Mouse (Mus musculus): Measurements from ENCODE around the gene Ppp1r9a. TPM values are rescaled to one million over a fixed set of nuclear protein-coding genes. Genes with fewer than 3 reads are reported as not detected.

The Ppp1r9a gene
- polyA plus RNA-seq, 1 experiment from 2014 or later: 25.2 TPM

GRCm38 (mm10) chr6:5109925-5110714 is 207.4 kb downstream of the Ppp1r9a start:
- TF ChIP-seq CTCF (IDR thresholded peaks at IDR 0.05; ENCODE audit: low read depth): peak; percentile 99
- Histone ChIP-seq H3K9me3 (ENCODE audit: low read depth, low read length) (no peaks in the 10 kb centered on the region), H3K4me3 (ENCODE audit: low read depth, low read length) (peak overlapping the region; percentile 27), H3K36me3 (ENCODE audit: insufficient read depth) (no peaks in the 10 kb centered on the region), H3K27me3 (ENCODE audit: insufficient read depth, low read length) (no peaks in the 10 kb centered on the region), H3K4me2 (peak overlapping the region; percentile 60), H3K9ac (no peak overlapping the region), H3K27ac (ENCODE audit: low read depth) (no peak overlapping the region), H3K4me1 (ENCODE audit: insufficient read depth) (peaks cover 14% of the 10 kb centered on the region)
- ATAC-seq (ENCODE audit: insufficient read depth) (peak; percentile 95), DNase-seq (peak; percentile 96)
- 7% methylated on average over 18 of the region's 18 CpGs for WGBS

- peaks cover 14% of the 10 kb centered on the region for H3K4me1 ChIP-seq (ENCODE audit: insufficient read depth)
- WGBS: 23% methylated on average over 3 of the region's 3 CpGs
- no peak overlapping the region for H3K27ac ChIP-seq (ENCODE audit: low read depth)
- DNase-seq (no peak), ATAC-seq (ENCODE audit: insufficient read depth) (no peak)
- no peak overlapping the region for H3K9ac ChIP-seq
- 0 out of 2 replicates have a peak, but pooled peaks cover under 1% of the 10 kb centered on the region for H3K36me3 ChIP-seq (ENCODE audit: insufficient read depth)
- no peak overlapping the region for H3K4me2 ChIP-seq
- TF ChIP-seq CTCF (IDR thresholded peaks at IDR 0.05; ENCODE audit: low read depth): no peak
- H3K9me3 ChIP-seq (ENCODE audit: low read depth, low read length): no peaks in the 10 kb centered on the region
- H3K27me3 ChIP-seq (ENCODE audit: insufficient read depth, low read length): no peaks in the 10 kb centered on the region
- H3K4me3 ChIP-seq (ENCODE audit: low read depth, low read length): no peak overlapping the region
These were observed 208.0 kb downstream of the Ppp1r9a start for GRCm38 (mm10) chr6:5110715-5111048.

DNA sequence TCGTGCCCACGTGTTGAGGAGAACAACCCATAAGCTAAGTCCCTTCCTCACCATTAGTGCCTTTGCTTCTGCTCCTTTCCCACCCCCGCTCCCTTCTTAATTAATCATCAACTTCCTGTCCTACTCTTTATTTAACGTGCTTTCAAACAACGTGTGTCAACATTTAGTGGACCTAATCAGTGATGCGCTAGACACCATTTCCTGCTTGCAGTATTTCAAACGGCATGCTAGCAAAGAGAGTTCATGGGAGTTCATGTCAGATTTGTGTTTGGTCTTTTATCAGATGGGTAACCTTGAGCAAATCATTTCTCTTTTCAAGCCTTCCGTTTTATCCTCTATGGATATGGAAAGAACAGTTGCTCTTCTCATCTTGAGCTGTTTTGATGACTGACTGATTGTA is 210.4 kb downstream of the Ppp1r9a start:
- peak; percentile 49 for DNase-seq
- TF ChIP-seq CTCF (IDR thresholded peaks at IDR 0.05; ENCODE audit: low read depth): no peak

GRCm38 (mm10) chr6:5113734-5114133 is 211.0 kb downstream of the Ppp1r9a start:
- peaks cover 14% of the 10 kb centered on the region for H3K4me1 ChIP-seq (ENCODE audit: insufficient read depth)
- DNase-seq (peak; percentile 21), ATAC-seq (ENCODE audit: insufficient read depth) (peak; percentile 37; the same call in 1 of the 2 replicates)
- WGBS: 26% methylated on average over 5 of the region's 5 CpGs
- H3K27ac ChIP-seq (ENCODE audit: low read depth): peak overlapping the region; percentile 12; the same call in 1 of the 2 replicates
- H3K9ac ChIP-seq: no peak overlapping the region
- H3K27me3 ChIP-seq (ENCODE audit: insufficient read depth, low read length): no peaks in the 10 kb centered on the region
- H3K4me3 ChIP-seq (ENCODE audit: low read depth, low read length): no peak overlapping the region
- H3K4me2 ChIP-seq: no peak overlapping the region
- no peak for TF ChIP-seq CTCF (IDR thresholded peaks at IDR 0.05; ENCODE audit: low read depth)
- no peaks in the 10 kb centered on the region for H3K9me3 ChIP-seq (ENCODE audit: low read depth, low read length)
- H3K36me3 ChIP-seq (ENCODE audit: insufficient read depth): 0 out of 2 replicates have a peak, but pooled peaks cover 6% of the 10 kb centered on the region

More for the DNA sequence above, 210.4 kb downstream of the Ppp1r9a start:
- H3K4me3 ChIP-seq (ENCODE audit: low read depth, low read length): no peak overlapping the region
- no peak overlapping the region for H3K9ac ChIP-seq
- H3K9me3 ChIP-seq (ENCODE audit: low read depth, low read length): no peaks in the 10 kb centered on the region
- H3K36me3 ChIP-seq (ENCODE audit: insufficient read depth): 0 out of 2 replicates have a peak, but pooled peaks cover 6% of the 10 kb centered on the region
- no peaks in the 10 kb centered on the region for H3K27me3 ChIP-seq (ENCODE audit: insufficient read depth, low read length)
- 13% methylated on average over 8 of the region's 8 CpGs for WGBS
- no peak overlapping the region for H3K27ac ChIP-seq (ENCODE audit: low read depth)
- ATAC-seq (ENCODE audit: insufficient read depth): no peak
- H3K4me1 ChIP-seq (ENCODE audit: insufficient read depth): peaks cover 14% of the 10 kb centered on the region
- no peak overlapping the region for H3K4me2 ChIP-seq

- DNase-seq (no peak), ATAC-seq (ENCODE audit: insufficient read depth) (no peak)
- no peak for TF ChIP-seq CTCF (IDR thresholded peaks at IDR 0.05; ENCODE audit: low read depth)
- H3K9ac ChIP-seq: no peak overlapping the region
- H3K4me1 ChIP-seq (ENCODE audit: insufficient read depth): peaks cover 14% of the 10 kb centered on the region
- no peaks in the 10 kb centered on the region for H3K9me3 ChIP-seq (ENCODE audit: low read depth, low read length)
- no peaks in the 10 kb centered on the region for H3K27me3 ChIP-seq (ENCODE audit: insufficient read depth, low read length)
- 64% methylated on average over 7 of the region's 7 CpGs for WGBS
- H3K4me2 ChIP-seq: no peak overlapping the region
- 0 out of 2 replicates have a peak, but pooled peaks cover 6% of the 10 kb centered on the region for H3K36me3 ChIP-seq (ENCODE audit: insufficient read depth)
- no peak overlapping the region for H3K4me3 ChIP-seq (ENCODE audit: low read depth, low read length)
- no peak overlapping the region for H3K27ac ChIP-seq (ENCODE audit: low read depth)
These were observed 212.1 kb downstream of the Ppp1r9a start for GRCm38 (mm10) chr6:5114857-5115256.

DNA sequence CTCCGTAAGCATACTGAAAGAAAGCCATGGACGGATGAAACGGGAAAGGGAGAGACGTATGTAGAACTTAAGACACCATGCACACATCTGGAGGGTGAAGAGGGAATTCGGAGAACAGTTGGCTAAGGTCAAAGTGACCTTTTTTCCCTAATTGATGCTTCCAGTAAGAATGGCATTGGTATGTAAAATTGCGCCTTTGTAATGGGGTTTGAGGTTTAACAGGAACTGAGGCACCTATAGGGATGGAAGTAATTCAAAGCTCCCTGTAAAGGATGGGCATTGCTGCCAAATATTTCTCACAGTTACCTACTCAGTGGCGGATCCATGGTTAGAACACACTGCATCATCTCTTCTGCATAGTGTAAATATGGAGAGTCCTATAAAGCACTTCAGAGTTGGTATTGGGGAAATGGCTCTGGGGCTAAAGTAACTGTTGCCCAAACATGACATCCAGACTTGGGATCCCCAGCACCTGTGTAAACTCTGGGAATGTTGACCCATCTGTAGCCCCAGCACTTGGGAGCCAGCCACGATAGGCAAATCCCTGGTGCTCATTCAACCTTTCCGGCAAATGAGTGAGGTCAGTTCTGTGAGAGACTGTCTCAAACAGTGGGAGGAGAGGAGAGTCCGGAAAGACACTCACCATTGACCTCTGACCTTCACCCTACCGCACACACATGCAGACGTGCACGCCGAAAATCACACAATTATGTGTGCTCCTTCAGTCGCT is 216.6 kb downstream of the Ppp1r9a start:
- H3K27me3 ChIP-seq (ENCODE audit: insufficient read depth, low read length): no peaks in the 10 kb centered on the region
- no peaks in the 10 kb centered on the region for H3K4me1 ChIP-seq (ENCODE audit: insufficient read depth)
- H3K9ac ChIP-seq: no peak overlapping the region
- H3K4me3 ChIP-seq (ENCODE audit: low read depth, low read length): no peak overlapping the region
- no peak overlapping the region for H3K4me2 ChIP-seq
- no peak for ATAC-seq (ENCODE audit: insufficient read depth)
- TF ChIP-seq CTCF (IDR thresholded peaks at IDR 0.05; ENCODE audit: low read depth): no peak
- WGBS: 76% methylated on average over 15 of the region's 15 CpGs
- no peak overlapping the region for H3K27ac ChIP-seq (ENCODE audit: low read depth)
- H3K36me3 ChIP-seq (ENCODE audit: insufficient read depth): 0 out of 2 replicates have a peak, but pooled peaks cover 6% of the 10 kb centered on the region
- no peaks in the 10 kb centered on the region for H3K9me3 ChIP-seq (ENCODE audit: low read depth, low read length)
- no peak for DNase-seq

DNA sequence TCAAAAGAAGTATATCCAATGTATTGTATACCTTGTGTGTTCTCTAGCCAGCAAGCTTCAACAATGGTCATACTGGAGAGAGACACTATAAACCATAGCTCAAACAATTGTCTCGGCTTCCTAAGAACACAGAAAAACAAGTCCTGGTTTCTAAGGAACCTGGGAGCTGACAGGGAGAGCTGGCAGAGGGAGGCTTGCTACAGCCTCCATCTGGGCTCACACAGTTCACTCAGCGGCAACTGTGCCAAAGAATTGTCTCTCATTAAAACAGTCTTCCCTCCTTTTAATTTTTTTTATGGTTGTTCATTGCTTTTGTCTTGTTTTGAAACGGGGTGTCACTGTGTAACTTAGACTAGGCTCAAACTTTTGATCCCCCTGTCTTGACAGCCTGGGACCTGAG is 217.5 kb downstream of the Ppp1r9a start:
- Histone ChIP-seq H3K4me1 (ENCODE audit: insufficient read depth) (no peaks in the 10 kb centered on the region), H3K9ac (no peak overlapping the region), H3K9me3 (ENCODE audit: low read depth, low read length) (no peaks in the 10 kb centered on the region), H3K4me3 (ENCODE audit: low read depth, low read length) (no peak overlapping the region), H3K27ac (ENCODE audit: low read depth) (no peak overlapping the region), H3K27me3 (ENCODE audit: insufficient read depth, low read length) (no peaks in the 10 kb centered on the region), H3K36me3 (ENCODE audit: insufficient read depth) (0 out of 2 replicates have a peak, but pooled peaks cover 6% of the 10 kb centered on the region), H3K4me2 (no peak overlapping the region)
- DNase-seq: no peak
- no peak for ATAC-seq (ENCODE audit: insufficient read depth)
- no peak for TF ChIP-seq CTCF (IDR thresholded peaks at IDR 0.05; ENCODE audit: low read depth)
- 48% methylated on average over 3 of the region's 3 CpGs for WGBS

All from lung, embryonic 14.5 days (tissue).